ENCODE assay signal across 7 mouse cellular contexts in the genomic region with DNA sequence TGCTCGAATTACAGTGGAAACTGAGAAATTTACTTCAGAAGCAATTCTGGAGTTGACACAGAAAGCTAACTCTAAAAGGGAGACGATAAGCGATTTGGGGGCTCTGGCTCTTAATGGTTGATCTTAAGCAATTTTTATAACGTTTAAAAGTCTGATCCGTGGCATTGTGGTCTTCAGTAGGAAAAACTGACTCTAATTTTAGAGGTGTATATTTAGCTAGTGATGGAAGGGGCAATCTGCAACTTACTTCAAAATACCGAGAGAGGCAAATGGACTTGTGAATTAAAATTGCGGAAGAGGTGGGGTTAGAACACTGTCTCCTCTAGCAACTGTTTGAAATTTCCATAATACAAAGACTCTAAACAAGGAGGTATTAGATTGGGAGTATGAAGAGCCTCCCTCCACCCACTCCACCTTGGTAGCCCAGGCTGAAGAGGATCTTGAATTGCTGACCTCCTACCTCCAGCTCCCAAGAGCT. TPM values are rescaled to one million over a fixed set of nuclear protein-coding genes. Genes with fewer than 3 reads are reported as not detected.
DNase-seq lines count a peak whose midpoint lies in the region; ATAC-seq and TF ChIP-seq lines count a peak whose summit lies in the region.

No protein-coding gene starts in this region.

- 47% methylated on average over 7 of the region's 7 CpGs for WGBS in hindbrain, embryonic 11.5 days
- WGBS in lung, adult 2 months: 36% methylated on average over 7 of the region's 7 CpGs

- H3K4me2 ChIP-seq in hindbrain, embryonic 11.5 days (replicated peaks; ENCODE audit: low read depth, low read length): peak overlapping the region; percentile 41

- H3K27me3 ChIP-seq in testis, adult 2 months (ENCODE audit: control insufficient read depth, insufficient read depth, low read length): no peaks in the 10 kb centered on the region
- no peaks in the 10 kb centered on the region for H3K27me3 ChIP-seq in hindbrain, embryonic 11.5 days (ENCODE audit: control insufficient read depth, insufficient read depth, low read length)

- TF ChIP-seq POLR2A in testis, adult 2 months (IDR thresholded peaks at IDR 0.05; ENCODE audit: control insufficient read depth, low read depth, low read length): no peak
- no peak for TF ChIP-seq POLR2A in lung, adult 2 months (IDR thresholded peaks at IDR 0.05; ENCODE audit: borderline replicate concordance, extremely low read depth, low read depth, low read length)

- peak overlapping the region; percentile 94 for H3K4me3 ChIP-seq in testis, adult 2 months (ENCODE audit: control insufficient read depth, low read depth, low read length)
- H3K4me3 ChIP-seq in hindbrain, embryonic 11.5 days (ENCODE audit: low read depth, low read length): no peak overlapping the region
- H3K4me3 ChIP-seq in lung, adult 2 months (replicated peaks; ENCODE audit: extremely low read depth, low read depth, low read length): no peak overlapping the region

- TF ChIP-seq CTCF in testis, adult 2 months (IDR thresholded peaks at IDR 0.05; ENCODE audit: control insufficient read depth, insufficient read depth, insufficient replicate concordance, low read depth, low read length): no peak
- no peak for TF ChIP-seq CTCF in lung, adult 2 months (IDR thresholded peaks at IDR 0.05; ENCODE audit: insufficient read depth, low read length)

- DNase-seq in testis, postnatal 10 days (ENCODE audit: low spot score): no peak
- DNase-seq in hindbrain, embryonic 11.5 days (ENCODE audit: low spot score): no peak
- no peak for DNase-seq in adrenal gland, postnatal 25 days
- no peak for DNase-seq in spleen, postnatal 36 days (ENCODE audit: low spot score in 2 of 2)
- no peak for DNase-seq in lung, adult 2 months

- H3K27ac ChIP-seq in testis, adult 2 months (ENCODE audit: control insufficient read depth, insufficient read depth, low read depth, low read length): peak overlapping the region; percentile 94
- H3K27ac ChIP-seq in hindbrain, embryonic 11.5 days (ENCODE audit: low read depth, low read length): no peak overlapping the region

- no peak overlapping the region for H3K9ac ChIP-seq in hindbrain, embryonic 11.5 days (ENCODE audit: low read depth, low read length)

- no peaks in the 10 kb centered on the region for H3K9me3 ChIP-seq in hindbrain, embryonic 11.5 days (ENCODE audit: control insufficient read depth, low read length)

- H3K4me1 ChIP-seq in testis, adult 2 months (ENCODE audit: control insufficient read depth, insufficient read depth, low read length): peaks cover 9% of the 10 kb centered on the region
- H3K4me1 ChIP-seq in hindbrain, embryonic 11.5 days (replicated peaks; ENCODE audit: control insufficient read depth, insufficient read depth, low read length): peaks cover 7% of the 10 kb centered on the region
- peaks cover 4% of the 10 kb centered on the region for H3K4me1 ChIP-seq in lung, adult 2 months (ENCODE audit: control insufficient read depth, insufficient read depth, low read length)

- H3K36me3 ChIP-seq in testis, adult 2 months (ENCODE audit: control insufficient read depth, insufficient read depth, low read length): no peaks in the 10 kb centered on the region; the same call in 1 of the 2 replicates
- H3K36me3 ChIP-seq in hindbrain, embryonic 11.5 days (ENCODE audit: control insufficient read depth, insufficient read depth, low read length): no peaks in the 10 kb centered on the region

- no peak for ATAC-seq in hindbrain, embryonic 11.5 days (ENCODE audit: low FRiP score)
- ATAC-seq in megakaryocyte, adult 5-6 weeks (ENCODE audit: poor library complexity, severe bottlenecking): peak; percentile 38

RNA-seq across cellular contexts. Expression of a gene that starts 0.3 kb away (rescaled TPM):
- 56.6 and 59.1 TPM in 2 replicates for polyA plus RNA-seq in testis, adult 2 months (2012; rRNA removed)
- polyA plus RNA-seq in hindbrain, embryonic 11.5 days (2014; fragmentation: Nextera tagmentation; extraction: Ambion mirVana): 0.80 and 1.1 TPM in 2 replicates
- total RNA-seq in megakaryocyte, adult 5-6 weeks (2015): not detected in 2 replicates
- total RNA-seq in megakaryocyte, adult 5-6 weeks (2017): not detected in 2 replicates
- 3.0 and 4.4 TPM in 2 replicates for total RNA-seq in adrenal gland, postnatal 25 days (2021)
- 1.6 and 2.2 TPM in 2 replicates for polyA plus RNA-seq in lung, adult 2 months (2012; rRNA removed)

Comparison
In these comparisons a context has a peak if more than half of its experiments do, and no peak if none do; other contexts are left out.
1. RNA of a gene that starts 0.3 kb away (polyA plus RNA-seq): 56.6 to 59.1 TPM in testis, adult 2 months; 1.6 to 2.2 TPM in lung, adult 2 months and 0.80 to 1.1 TPM in hindbrain, embryonic 11.5 days; every median in the first group is over 10 times any median in the second.